Mouse (Mus musculus): ENCODE data around the gene Olfr502. TPM values are rescaled to one million over a fixed set of nuclear protein-coding genes. Genes with fewer than 3 reads are reported as not detected.
"Not testable (repeated sequence)": the region's sequence is repeated elsewhere in the genome, so short reads cannot be mapped to it uniquely, and the experiment has no call there.

Olfr502 gene
- not detected for polyA plus RNA-seq (2017; shearing (Covaris generic))

DNA sequence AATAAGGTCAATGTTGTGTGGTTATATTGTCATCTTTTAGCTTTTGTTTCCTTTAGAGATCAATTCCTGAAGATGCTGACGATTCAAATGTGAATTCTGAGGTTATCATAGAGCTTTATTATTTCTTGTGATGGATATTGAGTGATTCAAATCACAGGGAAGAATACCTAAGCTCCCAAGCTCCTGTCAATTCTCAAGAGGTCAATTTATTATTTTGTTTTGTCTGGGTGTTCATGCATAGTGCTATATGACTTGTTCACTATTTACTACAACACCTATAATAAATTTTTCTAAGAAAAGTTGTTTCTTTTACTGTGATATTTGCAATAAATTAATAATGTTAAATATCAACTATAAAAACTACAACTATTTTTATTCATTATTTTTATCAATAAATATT, at the start of gene Olfr502:
Gene Olfr502, minus strand, starts transcription at position 101 of the 400 bp plus-strand sequence.
- ATAC-seq, result no peak

DNA sequence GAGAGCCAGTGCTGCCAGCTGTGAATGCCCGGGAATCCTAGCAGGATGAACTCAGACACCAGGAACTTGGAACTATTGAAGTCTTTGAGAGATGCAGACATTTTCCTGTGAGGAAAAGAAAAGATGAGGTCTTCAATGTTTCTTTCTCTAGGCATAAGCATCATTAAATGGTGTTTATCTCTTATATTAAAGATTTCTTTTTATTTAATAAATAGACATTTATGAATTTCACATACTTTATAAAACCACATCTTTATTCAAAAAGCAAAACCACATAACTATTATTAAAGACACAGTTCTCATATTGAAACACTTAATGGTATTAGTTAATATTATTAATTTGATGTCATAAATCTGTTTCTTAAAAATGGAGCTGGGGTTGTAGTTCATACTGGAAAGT, 40.8 kb upstream of the Olfr502 start, which contains the start of gene Olfr504:
Gene Olfr504, minus strand, starts transcription at position 101 of the 400 bp plus-strand sequence.
- no peak for ATAC-seq

DNA sequence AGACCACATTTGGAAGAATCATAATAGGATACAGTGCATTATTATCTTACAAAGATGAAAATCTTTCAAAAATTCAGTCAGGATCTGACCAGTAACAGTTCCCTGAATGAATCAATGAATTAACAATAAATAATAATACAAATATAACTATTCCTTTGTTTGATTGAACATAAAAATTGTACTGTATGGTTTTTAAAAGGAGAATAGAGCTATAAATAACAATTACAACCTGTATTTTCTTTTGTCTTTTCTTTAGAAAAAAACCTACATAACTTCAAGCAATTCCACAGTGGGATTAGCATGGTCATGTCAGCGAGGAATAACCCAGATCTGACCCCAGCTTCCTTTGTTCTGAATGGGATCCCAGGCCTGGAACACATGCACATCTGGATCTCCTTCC, 19.4 kb upstream of the Olfr502 start, which contains the start of gene Olfr503:
Gene Olfr503, plus strand, starts transcription at position 301 of the 400 bp plus-strand sequence.
- ATAC-seq, result not testable (repeated sequence)

DNA sequence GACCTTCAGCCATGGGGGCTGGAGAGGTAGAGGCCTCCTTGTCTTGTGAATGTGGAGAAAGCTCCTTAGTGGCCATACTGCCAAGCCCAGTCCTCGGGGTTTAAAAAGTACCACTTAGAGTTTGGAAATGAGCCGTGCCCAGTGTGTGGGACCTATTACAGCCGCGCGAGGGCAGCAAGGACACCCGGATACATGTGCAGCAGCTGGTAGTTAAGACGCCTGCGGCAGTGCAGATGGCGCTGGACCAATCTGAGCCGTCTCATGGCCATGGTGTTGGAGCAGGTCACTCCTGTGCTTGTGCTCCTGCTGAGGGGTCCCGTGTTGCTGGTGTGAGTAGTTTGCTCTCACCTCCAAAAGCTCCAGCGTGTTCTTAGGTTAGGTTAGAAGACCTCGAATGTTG, 17.6 kb upstream of the Olfr502 start:
- no peak for ATAC-seq

Other genes starting within 250 kb of the Olfr502 start
- not detected for gene Olfr490, start 236.1 kb downstream of the Olfr502 start, polyA plus RNA-seq (2017; shearing (Covaris generic))
- not detected for gene Olfr491, start 211.6 kb downstream of the Olfr502 start, polyA plus RNA-seq (2017; shearing (Covaris generic))
- not detected for gene Olfr492, start 201.4 kb downstream of the Olfr502 start, polyA plus RNA-seq (2017; shearing (Covaris generic))
- gene Olfr493, start 178.1 kb downstream of the Olfr502 start, polyA plus RNA-seq (2017; shearing (Covaris generic)), result not detected
- gene Olfr494, start 159.7 kb downstream of the Olfr502 start, polyA plus RNA-seq (2017; shearing (Covaris generic)), result not detected
- not detected for gene Olfr495, start 131.9 kb downstream of the Olfr502 start, polyA plus RNA-seq (2017; shearing (Covaris generic))
- not detected for gene Olfr497, start 104.6 kb downstream of the Olfr502 start, polyA plus RNA-seq (2017; shearing (Covaris generic))
- gene Olfr498, start 59.7 kb downstream of the Olfr502 start, polyA plus RNA-seq (2017; shearing (Covaris generic)), result not detected
- not detected for gene Olfr503, start 19.5 kb upstream of the Olfr502 start, polyA plus RNA-seq (2017; shearing (Covaris generic))
- gene Olfr504, start 40.7 kb upstream of the Olfr502 start, polyA plus RNA-seq (2017; shearing (Covaris generic)), result not detected
- gene Olfr506, start 85.7 kb upstream of the Olfr502 start, polyA plus RNA-seq (2017; shearing (Covaris generic)), result not detected
- not detected for gene Olfr507, start 96.7 kb upstream of the Olfr502 start, polyA plus RNA-seq (2017; shearing (Covaris generic))
- gene Olfr508, start 104.9 kb upstream of the Olfr502 start, polyA plus RNA-seq (2017; shearing (Covaris generic)), result not detected
- gene Olfr509, start 126.8 kb upstream of the Olfr502 start, polyA plus RNA-seq (2017; shearing (Covaris generic)), result not detected
- gene Olfr510, start 141.4 kb upstream of the Olfr502 start, polyA plus RNA-seq (2017; shearing (Covaris generic)), result not detected
- gene Olfr512, start 188.3 kb upstream of the Olfr502 start, polyA plus RNA-seq (2017; shearing (Covaris generic)), result not detected
- not detected for gene Olfr513, start 225.9 kb upstream of the Olfr502 start, polyA plus RNA-seq (2017; shearing (Covaris generic))